Mouse (Mus musculus): ENCODE measurements around the gene Smg7.
"Not testable (repeated sequence)": the region's sequence is repeated elsewhere in the genome, so short reads cannot be mapped to it uniquely, and the experiment has no call there.

Smg7 gene

GRCm38 (mm10) chr1:152901765-152902664 lies at the start of gene Smg7:
Gene Smg7 (minus strand): TSS chr1:152902646.
- peak; percentile 46 for DNase-seq (ENCODE audit: low spot score)

- no peak for DNase-seq (ENCODE audit: low spot score)
Observed at GRCm38 (mm10) chr1:152942977-152943376, 40.5 kb upstream of the Smg7 start.

GRCm38 (mm10) chr1:152936365-152936764 lies 33.9 kb upstream of the Smg7 start:
- DNase-seq (ENCODE audit: low spot score), result no peak

GRCm38 (mm10) chr1:152935476-152935875 lies 33.0 kb upstream of the Smg7 start:
- no peak for DNase-seq (ENCODE audit: low spot score)

- DNase-seq (ENCODE audit: low spot score), result peak; percentile 20
Observed at GRCm38 (mm10) chr1:152933962-152934361, 31.5 kb upstream of the Smg7 start.

- DNase-seq (ENCODE audit: low spot score), result no peak
Observed at GRCm38 (mm10) chr1:152921786-152922185, 19.3 kb upstream of the Smg7 start.

- DNase-seq (ENCODE audit: low spot score), result no peak
Observed at GRCm38 (mm10) chr1:152917626-152918025, 15.2 kb upstream of the Smg7 start.

GRCm38 (mm10) chr1:152916936-152917335 lies 14.5 kb upstream of the Smg7 start:
- no peak for DNase-seq (ENCODE audit: low spot score)

- DNase-seq (ENCODE audit: low spot score), result no peak
Observed at GRCm38 (mm10) chr1:152915766-152916165, 13.3 kb upstream of the Smg7 start.

GRCm38 (mm10) chr1:152913483-152914460 lies 11.3 kb upstream of the Smg7 start:
- DNase-seq (ENCODE audit: low spot score), result no peak

GRCm38 (mm10) chr1:152904469-152904868 lies 2.0 kb upstream of the Smg7 start:
- DNase-seq (ENCODE audit: low spot score), result peak; percentile 92

GRCm38 (mm10) chr1:152903591-152904135 lies 1.2 kb upstream of the Smg7 start:
- DNase-seq (ENCODE audit: low spot score), result peak; percentile 56

- peak; percentile 95 for DNase-seq (ENCODE audit: low spot score)
Observed at GRCm38 (mm10) chr1:152902665-152903516, 445 bp upstream of the Smg7 start.

- no peak for DNase-seq (ENCODE audit: low spot score)
Observed at GRCm38 (mm10) chr1:152901419-152901764, 1.1 kb downstream of the Smg7 start.

- DNase-seq (ENCODE audit: low spot score), result not testable (repeated sequence)
Observed at GRCm38 (mm10) chr1:152888086-152888485, 14.4 kb downstream of the Smg7 start.

- DNase-seq (ENCODE audit: low spot score), result no peak
Observed at GRCm38 (mm10) chr1:152871031-152871430, 31.4 kb downstream of the Smg7 start.

GRCm38 (mm10) chr1:152869901-152870300 lies 32.5 kb downstream of the Smg7 start:
- DNase-seq (ENCODE audit: low spot score), result no peak

GRCm38 (mm10) chr1:152846856-152847255 lies 55.6 kb downstream of the Smg7 start:
- DNase-seq (ENCODE audit: low spot score), result no peak

- no peak for DNase-seq (ENCODE audit: low spot score)
Observed at GRCm38 (mm10) chr1:152845211-152845730, 57.2 kb downstream of the Smg7 start.

- no peak for DNase-seq (ENCODE audit: low spot score)
Observed at GRCm38 (mm10) chr1:152844634-152845033, 57.8 kb downstream of the Smg7 start.

- DNase-seq (ENCODE audit: low spot score), result no peak
Observed at GRCm38 (mm10) chr1:152841057-152841456, 61.4 kb downstream of the Smg7 start.

Data from embryo, embryonic 10 days (tissue).